25 mouse cellular contexts compared by ENCODE assay signal in genomic region chrX:52444977-52445376, GRCm38 (mm10).
DNase-seq lines count a peak whose midpoint lies in the region; ATAC-seq and TF ChIP-seq lines count a peak whose summit lies in the region.
"Had no signal": no experiment of that assay in that cellular context is flagged by ENCODE, and none has a peak within 500 bp of the region (broad histone marks: within the 10 kb centered on the region; RNA-seq: fewer than 3 reads in every experiment).

No protein-coding gene starts in this region.

- ATAC-seq in embryonic facial prominence, embryonic 11.5 days (replicated peaks; ENCODE audit: insufficient number of reproducible peaks, low FRiP score, low TSS enrichment, low read depth) = no peak
- no peak; the same call in 1 of the 2 replicates for ATAC-seq in lung, embryonic 14.5 days (ENCODE audit: insufficient read depth)
- ATAC-seq in limb, embryonic 13.5 days (ENCODE audit: low FRiP score, low read depth) = peak; percentile 83
- ATAC-seq in limb, embryonic 15.5 days (ENCODE audit: insufficient number of reproducible peaks, low FRiP score, low TSS enrichment, low read depth) = peak; percentile 71
- no peak for ATAC-seq in forebrain, embryonic 13.5 days
- ATAC-seq: activated CD4-positive, CD25-positive, alpha-beta regulatory T cell, adult 4 months; CD4-positive, CD25-positive, alpha-beta regulatory T cell, adult 4 months; forebrain, embryonic 14.5 days; forebrain, embryonic 16.5 days; Patski had no signal

- H3K27ac ChIP-seq in embryonic facial prominence, embryonic 11.5 days (replicated peaks; ENCODE audit: low read depth, low read length) = no peak overlapping the region
- no peak overlapping the region for H3K27ac ChIP-seq in embryonic facial prominence, embryonic 10.5 days (replicated peaks)
- H3K27ac ChIP-seq in lung, embryonic 14.5 days (ENCODE audit: low read depth) = no peak overlapping the region
- no peak overlapping the region for H3K27ac ChIP-seq in limb, embryonic 13.5 days
- no peak overlapping the region for H3K27ac ChIP-seq in limb, embryonic 15.5 days
- no peak overlapping the region for H3K27ac ChIP-seq in forebrain, embryonic 13.5 days
- H3K27ac ChIP-seq: embryonic facial prominence, embryonic 12.5 days had no signal

- no peaks in the 10 kb centered on the region for H3K9me3 ChIP-seq in embryonic facial prominence, embryonic 11.5 days (replicated peaks; ENCODE audit: control insufficient read depth, low read length)
- H3K9me3 ChIP-seq in embryonic facial prominence, embryonic 10.5 days = no peaks in the 10 kb centered on the region
- no peaks in the 10 kb centered on the region for H3K9me3 ChIP-seq in lung, embryonic 14.5 days (ENCODE audit: low read depth, low read length)
- H3K9me3 ChIP-seq in limb, embryonic 13.5 days = no peaks in the 10 kb centered on the region
- no peaks in the 10 kb centered on the region for H3K9me3 ChIP-seq in limb, embryonic 15.5 days
- no peaks in the 10 kb centered on the region for H3K9me3 ChIP-seq in forebrain, embryonic 13.5 days (replicated peaks)
- H3K9me3 ChIP-seq: embryonic facial prominence, embryonic 12.5 days; G1E had no signal

- intact Hi-C loops in gastrocnemius, postnatal 36 days (cut with DNase I) = no loop called here

- no peak overlapping the region for H3K9ac ChIP-seq in embryonic facial prominence, embryonic 11.5 days (replicated peaks; ENCODE audit: low read length)
- no peak overlapping the region for H3K9ac ChIP-seq in lung, embryonic 14.5 days
- H3K9ac ChIP-seq in limb, embryonic 13.5 days = no peak overlapping the region
- H3K9ac ChIP-seq in limb, embryonic 15.5 days = no peak overlapping the region
- H3K9ac ChIP-seq in forebrain, embryonic 13.5 days = no peak overlapping the region
- H3K9ac ChIP-seq: embryonic facial prominence, embryonic 12.5 days had no signal

- H3K4me3 ChIP-seq in embryonic facial prominence, embryonic 11.5 days (ENCODE audit: low read depth, low read length) = no peak overlapping the region
- no peak overlapping the region for H3K4me3 ChIP-seq in embryonic facial prominence, embryonic 10.5 days
- H3K4me3 ChIP-seq in lung, embryonic 14.5 days (ENCODE audit: low read depth, low read length) = no peak overlapping the region
- no peak overlapping the region for H3K4me3 ChIP-seq in limb, embryonic 13.5 days
- no peak overlapping the region for H3K4me3 ChIP-seq in limb, embryonic 15.5 days
- no peak overlapping the region for H3K4me3 ChIP-seq in forebrain, embryonic 13.5 days
- H3K4me3 ChIP-seq: embryonic facial prominence, embryonic 12.5 days had no signal

- H3K36me3 ChIP-seq in embryonic facial prominence, embryonic 11.5 days (replicated peaks; ENCODE audit: control insufficient read depth, insufficient read depth, low read depth, low read length) = no peaks in the 10 kb centered on the region
- no peaks in the 10 kb centered on the region for H3K36me3 ChIP-seq in embryonic facial prominence, embryonic 10.5 days (replicated peaks)
- no peaks in the 10 kb centered on the region for H3K36me3 ChIP-seq in lung, embryonic 14.5 days (ENCODE audit: insufficient read depth)
- H3K36me3 ChIP-seq in limb, embryonic 13.5 days = no peaks in the 10 kb centered on the region
- H3K36me3 ChIP-seq in limb, embryonic 15.5 days = no peaks in the 10 kb centered on the region
- no peaks in the 10 kb centered on the region for H3K36me3 ChIP-seq in forebrain, embryonic 13.5 days (ENCODE audit: poor library complexity, severe bottlenecking)
- H3K36me3 ChIP-seq: embryonic facial prominence, embryonic 12.5 days; G1E had no signal

- H3K4me2 ChIP-seq in embryonic facial prominence, embryonic 11.5 days (ENCODE audit: low read depth, low read length) = no peak overlapping the region
- H3K4me2 ChIP-seq in lung, embryonic 14.5 days = no peak overlapping the region
- no peak overlapping the region for H3K4me2 ChIP-seq in limb, embryonic 13.5 days (replicated peaks)
- no peak overlapping the region for H3K4me2 ChIP-seq in limb, embryonic 15.5 days
- no peak overlapping the region for H3K4me2 ChIP-seq in forebrain, embryonic 13.5 days
- H3K4me2 ChIP-seq: embryonic facial prominence, embryonic 12.5 days had no signal

- no peak for TF ChIP-seq CTCF in lung, embryonic 14.5 days (IDR thresholded peaks at IDR 0.05; ENCODE audit: low read depth)

- 40% methylated on average over 2 of the region's 2 CpGs for WGBS in embryonic facial prominence, embryonic 11.5 days
- WGBS in embryonic facial prominence, embryonic 10.5 days = 55% methylated on average over 2 of the region's 2 CpGs
- 31% methylated on average over 2 of the region's 2 CpGs for WGBS in lung, embryonic 14.5 days
- 17% methylated on average over 2 of the region's 2 CpGs for WGBS in limb, embryonic 13.5 days
- 20% methylated on average over 2 of the region's 2 CpGs for WGBS in limb, embryonic 15.5 days
- 57% methylated on average over 2 of the region's 2 CpGs for WGBS in forebrain, embryonic 13.5 days

- no peaks in the 10 kb centered on the region for H3K27me3 ChIP-seq in embryonic facial prominence, embryonic 11.5 days (ENCODE audit: control insufficient read depth, insufficient read depth, low read length)
- H3K27me3 ChIP-seq in embryonic facial prominence, embryonic 10.5 days (replicated peaks; ENCODE audit: low read depth, poor library complexity, severe bottlenecking) = peaks cover 17% of the 10 kb centered on the region; the same call in 1 of the 2 replicates
- no peaks in the 10 kb centered on the region for H3K27me3 ChIP-seq in lung, embryonic 14.5 days (ENCODE audit: insufficient read depth, low read length)
- H3K27me3 ChIP-seq in limb, embryonic 13.5 days = no peaks in the 10 kb centered on the region
- peaks cover 3% of the 10 kb centered on the region; the same call in 1 of the 2 replicates for H3K27me3 ChIP-seq in limb, embryonic 15.5 days
- H3K27me3 ChIP-seq in forebrain, embryonic 13.5 days = no peaks in the 10 kb centered on the region
- H3K27me3 ChIP-seq: CH12.LX; embryonic facial prominence, embryonic 12.5 days had no signal

- H3K4me1 ChIP-seq in embryonic facial prominence, embryonic 11.5 days (ENCODE audit: control insufficient read depth, insufficient read depth, low read length) = no peaks in the 10 kb centered on the region
- H3K4me1 ChIP-seq in embryonic facial prominence, embryonic 10.5 days = peaks cover 36% of the 10 kb centered on the region
- H3K4me1 ChIP-seq in lung, embryonic 14.5 days (ENCODE audit: insufficient read depth) = no peaks in the 10 kb centered on the region
- peaks cover 36% of the 10 kb centered on the region for H3K4me1 ChIP-seq in limb, embryonic 13.5 days
- peaks cover 13% of the 10 kb centered on the region; the same call in 1 of the 2 replicates for H3K4me1 ChIP-seq in limb, embryonic 15.5 days
- H3K4me1 ChIP-seq in forebrain, embryonic 13.5 days = no peaks in the 10 kb centered on the region

- peak; percentile 49 for DNase-seq in embryonic facial prominence, embryonic 11.5 days (ENCODE audit: low spot score)
- no peak for DNase-seq in embryonic facial prominence, embryonic 10.5 days (ENCODE audit: low spot score)
- DNase-seq in lung, embryonic 14.5 days = peak; percentile 24
- no peak for DNase-seq in lung, adult 18-20 months
- DNase-seq in gastrocnemius, postnatal 36 days = no peak
- DNase-seq: adrenal gland, adult 8-10 months; adrenal gland, postnatal 14 days; adrenal gland, postnatal 36 days; B cell, adult 2 months; cerebellum, adult 11-12 months; cerebellum, adult 2 months; cerebellum, adult 9-10 months; cerebellum, postnatal 10 days; cerebellum, postnatal 25 days had no signal

Comparison
In these comparisons a context has a peak if more than half of its experiments do, and no peak if none do; other contexts are left out.
1. DNase-seq: peak in embryonic facial prominence, embryonic 11.5 days (single experiment) and lung, embryonic 14.5 days (single experiment); none in embryonic facial prominence, embryonic 10.5 days (single experiment), lung, adult 18-20 months (0 of 2) and gastrocnemius, postnatal 36 days (0 of 2).
2. ATAC-seq: peak in limb, embryonic 13.5 days (single experiment) and limb, embryonic 15.5 days (single experiment); none in embryonic facial prominence, embryonic 11.5 days (single experiment), lung, embryonic 14.5 days (single experiment) and forebrain, embryonic 13.5 days (single experiment).